Mouse (Mus musculus) left cerebral cortex, postnatal 25 days (tissue): ENCODE results near the gene B430306N03Rik. TPM values are rescaled to one million over a fixed set of nuclear protein-coding genes. Genes with fewer than 3 reads are reported as not detected.
A peak's percentile ranks its signal among the peaks of the same experiment; 100 is the strongest.
"Not testable (repeated sequence)": the region's sequence is repeated elsewhere in the genome, so short reads cannot be mapped to it uniquely, and the experiment has no call there.

Experiments
- DNase-seq, 2 experiments: peaks; one replicate each; pipeline ENCODE4 v3.0.0; 2022; ENCODE audit warnings: low spot score in 2 of 2, mixed read lengths in 1 of 2
- intact Hi-C: fragments of 180-260 bp; cut with DNase I; formaldehyde crosslinking; loops from one replicate; pipeline ENCODE4 v1.15.1; 2025
- total RNA-seq, 2 experiments: library from RNA; stranded (reverse); gene quantifications; 2 replicates each; pipeline ENCODE4 v1.2.3; 2021

The B430306N03Rik gene
- total RNA-seq, 2 experiments from 2014 or later: 0.07 to 0.11 TPM

DNA sequence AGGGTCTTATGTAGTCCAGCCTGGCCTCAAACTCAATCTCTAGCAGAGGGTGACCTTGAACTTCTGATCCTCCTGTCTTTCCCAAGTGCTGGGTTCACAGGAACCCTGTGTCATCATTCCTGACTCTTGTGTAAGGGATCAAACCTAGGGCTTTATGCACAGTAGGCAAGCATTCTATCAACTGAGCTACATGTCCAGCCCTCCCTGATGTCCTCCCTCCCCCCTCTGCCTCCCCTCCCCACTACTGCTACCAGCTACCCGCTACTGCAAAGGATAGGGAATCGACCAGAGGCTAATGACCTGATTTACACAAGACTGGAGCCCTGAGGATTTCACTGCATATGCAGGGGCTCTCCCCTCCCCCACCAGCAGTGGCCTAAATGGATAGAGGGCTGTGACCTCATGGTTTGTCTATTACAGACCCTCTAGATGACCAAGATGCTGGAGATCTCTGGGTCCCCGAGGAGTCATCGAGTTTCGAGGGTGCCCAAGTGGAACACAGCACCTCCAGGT, 34.8 kb downstream of the B430306N03Rik start:
- no peak for DNase-seq
- intact Hi-C loops: no loop called here

DNA sequence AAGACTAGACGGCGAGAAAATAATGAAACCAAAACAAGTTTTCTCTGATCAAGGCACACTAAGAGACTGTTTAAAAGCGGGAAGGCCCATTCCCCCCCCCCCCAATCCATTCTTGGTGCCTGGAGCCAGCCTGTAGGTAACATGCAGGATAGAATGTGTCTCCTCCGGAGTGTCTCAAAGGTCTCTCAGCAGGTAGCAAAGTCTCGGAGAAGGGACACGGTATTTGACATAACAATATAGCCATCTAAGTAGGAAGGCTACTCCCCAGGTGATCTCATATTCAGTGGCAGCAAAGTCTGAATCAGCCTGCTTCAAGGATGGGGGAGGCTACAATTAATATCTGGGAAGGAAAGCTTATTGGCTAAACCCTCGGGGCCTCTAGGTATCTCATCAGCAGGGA, 37.0 kb downstream of the B430306N03Rik start:
- DNase-seq, intact Hi-C loops: not testable (repeated sequence)

DNA sequence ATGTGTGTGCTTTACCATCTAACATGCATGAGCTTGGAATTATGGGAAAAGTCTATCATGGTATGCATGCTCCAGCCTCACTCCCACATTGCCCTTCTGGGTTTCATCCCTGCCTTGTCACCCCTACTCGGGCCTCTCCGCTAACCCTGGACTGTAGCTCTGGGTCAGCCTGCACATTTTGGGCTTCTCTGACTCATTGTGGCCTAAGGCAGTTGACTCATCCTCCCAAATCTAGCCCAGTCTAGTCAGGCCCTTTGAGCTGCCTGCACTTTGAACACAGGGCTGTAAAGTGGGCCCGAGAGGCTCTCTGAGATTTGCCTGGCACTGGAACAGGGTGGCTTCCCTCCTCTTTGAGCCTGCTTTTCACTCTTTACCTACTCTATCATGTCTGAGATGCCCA, 39.9 kb downstream of the B430306N03Rik start:
- DNase-seq: no peak
- intact Hi-C loops: no loop called here

DNA sequence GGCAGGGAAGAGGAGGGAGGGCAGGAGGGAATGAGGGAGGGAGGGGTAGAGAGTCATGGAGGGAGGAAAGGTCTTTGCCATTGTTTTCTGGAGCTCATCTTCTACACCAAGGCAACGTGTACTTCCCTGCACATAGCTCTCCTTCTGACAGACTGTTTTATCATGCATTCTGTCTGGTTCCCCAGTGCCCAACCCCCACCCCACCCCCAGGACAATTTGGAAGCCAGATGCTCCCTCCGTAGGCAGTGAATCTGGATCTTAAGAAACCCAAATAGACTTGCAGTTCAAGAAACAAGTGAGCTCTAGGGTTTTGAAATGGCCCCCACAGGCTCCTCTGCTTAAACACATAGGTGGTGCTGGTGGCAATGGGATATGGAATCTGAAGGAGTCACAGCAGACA, 42.0 kb downstream of the B430306N03Rik start:
- intact Hi-C loops: no loop called here
- DNase-seq: peak in 1 of 2 experiments; percentile 46

DNA sequence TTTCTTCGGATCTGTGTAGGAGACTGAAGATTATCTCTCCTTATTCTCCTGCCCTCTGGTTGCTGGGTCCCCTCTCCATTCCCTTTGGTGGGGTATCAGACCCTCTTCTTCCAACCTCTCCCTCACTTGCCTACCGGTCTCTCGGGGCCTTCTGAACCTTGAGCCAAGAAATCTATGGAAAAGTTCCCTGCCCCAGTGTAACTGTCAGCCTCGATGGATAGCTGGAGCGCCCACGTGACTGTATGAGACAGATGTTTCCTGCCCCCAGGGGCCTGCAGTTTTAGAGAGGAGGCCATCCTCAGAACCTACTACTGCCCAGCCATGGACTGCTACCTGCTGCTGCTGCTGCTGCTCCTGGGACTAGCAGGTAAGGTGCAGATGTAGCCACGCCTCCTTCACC, 43.7 kb downstream of the B430306N03Rik start, which contains the start of gene Treml1:
Gene Treml1, plus strand, starts transcription at position 301 of the 400 bp plus-strand sequence.
- DNase-seq: no peak
- intact Hi-C loops: no loop called here

DNA sequence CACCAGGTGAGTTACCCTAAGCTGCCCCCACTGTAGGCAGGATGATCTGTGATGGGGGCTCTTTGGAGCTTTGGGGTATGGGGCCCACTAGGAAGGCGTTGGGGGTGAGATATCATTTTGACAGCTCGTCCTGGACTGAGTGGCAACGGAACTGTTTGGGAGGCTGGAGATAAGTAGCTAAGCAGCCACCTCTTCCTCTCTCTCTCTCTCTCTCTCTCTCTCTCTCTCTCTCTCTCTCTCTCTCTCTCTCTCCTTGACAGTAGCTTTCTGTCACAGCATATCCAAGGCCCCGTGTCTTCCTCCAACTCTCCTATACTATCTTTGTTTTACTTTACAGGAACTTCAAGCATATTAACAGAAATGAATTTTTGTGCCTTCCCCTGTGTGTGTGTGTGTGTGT, 44.5 kb downstream of the B430306N03Rik start:
- intact Hi-C loops: no loop called here
- DNase-seq: no peak

DNA sequence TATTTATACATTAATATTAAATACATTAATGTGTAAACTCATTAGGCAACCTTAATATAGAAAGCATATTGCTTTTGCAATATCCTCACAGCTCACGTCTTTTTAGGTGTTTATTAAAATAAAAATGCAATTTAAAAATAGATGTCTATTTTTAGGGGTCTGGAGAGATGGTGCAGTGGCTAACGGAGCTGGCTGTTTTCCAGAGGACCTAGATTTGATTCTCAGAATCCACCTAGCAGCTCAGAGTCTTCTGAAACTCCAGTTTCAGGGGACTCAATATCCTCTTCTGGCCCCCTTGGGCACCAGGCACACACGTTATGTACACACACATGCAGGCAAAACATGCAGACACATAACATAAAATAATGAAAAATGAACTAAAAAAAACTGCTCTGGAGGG, 46.4 kb downstream of the B430306N03Rik start:
- intact Hi-C loops: no loop called here
- DNase-seq: no peak

DNA sequence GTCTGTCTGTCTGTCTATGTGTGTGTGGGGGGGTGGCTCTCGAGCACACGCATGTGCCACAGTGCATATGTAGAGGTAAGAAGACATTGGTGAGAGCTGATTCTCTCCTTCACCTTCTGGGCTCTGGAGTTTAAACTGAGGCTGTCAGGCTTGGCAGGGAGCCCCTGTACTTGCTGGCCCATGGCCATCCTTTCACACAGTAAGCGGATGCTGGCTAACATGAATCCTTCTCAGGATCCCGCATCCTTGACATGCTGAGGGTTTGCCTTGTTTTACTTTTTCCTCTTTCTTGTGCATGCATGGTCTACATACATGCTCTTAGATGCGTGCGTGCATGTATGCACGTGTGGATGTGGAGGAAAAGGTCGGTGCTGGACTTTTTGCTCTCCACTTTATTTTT, 47.0 kb downstream of the B430306N03Rik start:
- peak; percentile 40 to 61 for DNase-seq
- intact Hi-C loops: no loop called here

DNA sequence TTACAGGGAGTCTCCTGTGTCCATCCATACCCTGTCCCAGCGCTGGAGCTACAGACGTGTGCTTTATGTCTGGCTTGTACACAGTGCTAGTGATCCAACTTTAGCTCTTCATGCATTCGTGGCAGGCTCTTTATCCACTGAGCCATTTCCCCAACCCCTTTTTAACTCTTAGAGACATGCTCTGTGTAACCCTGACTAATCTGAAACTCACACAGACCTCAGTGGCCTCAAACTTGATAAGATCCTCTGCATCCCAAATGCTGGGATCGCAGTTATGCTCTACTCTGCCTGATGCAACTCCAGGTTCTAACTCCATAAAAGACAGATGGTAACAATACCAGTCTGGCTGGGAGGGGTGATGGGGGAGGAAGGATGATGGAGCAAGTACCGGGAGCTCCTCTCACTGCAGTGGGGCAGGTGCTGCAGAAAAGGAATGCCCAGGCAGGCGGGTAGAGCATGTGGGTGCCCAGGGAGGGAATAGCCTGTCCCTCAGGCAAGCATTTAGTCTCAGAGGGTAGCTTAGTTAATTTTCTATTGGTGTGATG, 47.6 kb downstream of the B430306N03Rik start:
- peak in 1 of 2 experiments; percentile 27 for DNase-seq
- intact Hi-C loops: no loop called here

DNA sequence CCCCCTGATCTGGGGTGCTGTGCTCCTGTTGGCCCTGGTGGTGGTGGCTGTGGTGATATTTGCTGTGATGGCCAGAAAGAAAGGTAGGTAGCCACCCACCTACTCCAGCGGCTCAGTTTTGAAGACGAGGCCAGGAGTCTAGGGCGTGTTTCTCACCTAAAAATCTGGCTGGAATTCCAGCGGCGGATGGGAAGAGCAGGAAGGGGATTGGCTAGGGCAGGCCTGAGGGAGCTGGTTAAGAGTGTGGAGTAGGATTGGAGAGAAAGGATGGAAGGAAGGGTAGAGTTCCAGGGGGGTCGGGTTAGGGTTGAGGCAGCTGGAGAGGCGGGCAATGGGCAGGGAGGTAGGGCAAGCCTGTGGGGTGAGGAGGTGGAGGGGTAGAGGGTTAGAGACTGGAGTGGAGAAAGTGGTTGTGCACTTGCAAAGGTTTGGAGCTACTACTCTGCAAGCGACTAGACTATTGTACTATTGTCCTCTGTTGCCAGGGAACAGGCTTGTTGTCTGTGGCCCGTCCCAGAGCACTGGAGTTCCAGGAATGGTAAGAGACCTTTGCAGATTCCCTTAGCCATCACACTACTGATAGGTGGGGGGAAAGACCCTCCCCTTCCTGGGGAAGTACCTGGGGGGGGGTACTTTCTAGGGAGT, 49.7 kb downstream of the B430306N03Rik start:
- DNase-seq: no peak
- intact Hi-C loops: no loop called here

DNA sequence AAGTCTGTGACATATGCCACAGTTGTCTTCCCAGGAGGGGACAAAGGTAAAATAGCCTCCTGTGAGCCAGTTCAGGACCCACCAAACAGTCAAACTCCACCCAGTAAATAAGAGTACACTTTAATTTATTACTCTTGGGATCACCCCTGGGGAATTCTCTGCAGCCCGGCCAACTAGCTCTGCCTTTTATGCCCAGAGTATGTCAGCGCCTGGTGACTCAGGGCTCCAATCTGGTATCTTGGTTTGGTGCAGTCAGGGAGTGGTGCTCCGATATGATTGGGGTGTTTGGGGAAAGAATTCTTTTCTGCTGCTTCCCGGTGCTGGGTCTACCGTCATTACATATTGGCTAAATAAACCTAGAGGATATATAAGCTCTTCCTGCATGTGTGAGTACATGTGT, 50.9 kb downstream of the B430306N03Rik start:
- intact Hi-C loops: no loop called here
- DNase-seq: no peak

DNA sequence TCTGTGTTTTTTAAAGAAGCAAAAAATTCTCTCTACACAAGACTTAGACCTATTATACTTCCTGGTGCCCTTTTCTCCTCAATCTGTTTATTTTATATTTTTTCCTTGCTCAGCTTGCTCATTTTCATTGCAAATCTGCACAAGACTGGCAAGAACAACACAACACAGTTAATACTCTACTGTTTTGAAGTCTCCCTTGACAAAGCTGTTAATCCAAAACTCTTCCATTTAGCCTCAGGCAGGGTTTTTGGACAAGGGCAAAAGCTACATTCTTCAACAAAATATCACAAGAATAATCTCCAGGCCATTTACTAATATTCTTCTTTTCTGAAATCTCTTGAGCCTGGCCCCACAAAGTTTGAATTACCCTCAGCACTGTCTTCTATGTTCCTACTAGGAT, 55.7 kb downstream of the B430306N03Rik start:
- intact Hi-C loops: no loop called here

DNA sequence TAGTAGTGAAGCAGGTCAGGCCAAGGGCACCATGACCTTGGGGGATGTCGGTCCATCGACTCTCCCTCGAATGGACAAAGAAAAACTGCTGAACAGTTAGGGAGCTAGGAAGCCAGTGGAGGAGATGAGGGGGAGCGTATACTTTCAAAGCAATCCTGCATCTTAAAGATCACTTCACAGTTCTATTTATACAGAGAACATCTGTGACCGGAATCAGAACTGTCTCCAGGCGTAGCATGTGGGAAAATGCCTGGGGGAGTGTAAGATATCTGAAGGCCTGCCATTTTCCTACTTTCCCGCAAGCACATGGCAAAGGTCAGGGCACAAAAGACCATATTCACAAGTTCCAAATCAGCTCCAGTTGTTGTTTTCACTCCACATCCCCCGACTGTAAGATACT, 57.0 kb downstream of the B430306N03Rik start:
- intact Hi-C loops: loop anchor here (1.0 kb wide), 2 partner anchors 19 to 36 kb away; partner anchors contain the start of gene Nfya
- DNase-seq: peak; percentile 38 to 84

More for the DNA sequence above, 55.7 kb downstream of the B430306N03Rik start:
- no peak for DNase-seq

DNA sequence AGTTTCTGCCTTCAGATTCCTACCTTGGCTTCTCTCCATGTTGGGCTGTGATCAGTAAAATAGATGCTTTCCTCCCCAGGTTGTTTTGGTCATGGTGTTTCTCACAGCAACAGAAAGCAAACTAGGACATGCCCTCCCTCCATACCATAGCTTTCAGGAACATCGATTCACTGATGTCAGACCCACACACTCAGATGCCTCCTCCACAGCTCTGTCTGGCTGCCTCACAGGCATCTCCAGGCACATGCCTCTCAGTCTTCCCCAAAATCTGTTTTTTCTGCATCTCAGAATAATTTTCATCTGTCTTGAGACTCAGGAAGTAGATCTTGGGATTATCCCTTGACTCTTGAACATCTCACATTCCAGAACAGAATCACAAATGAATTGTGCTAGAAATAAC, 60.2 kb downstream of the B430306N03Rik start:
- peak in 1 of 2 experiments; percentile 83 for DNase-seq
- intact Hi-C loops: loop anchor here (1.0 kb wide), 1 partner anchor 50 kb away; no protein-coding TSS in a partner anchor

Other genes with a start within 250 kb of the B430306N03Rik start
- gene 1700067P10Rik, start 226.8 kb upstream of the B430306N03Rik start, total RNA-seq: not detected
- gene 9830107B12Rik, start 169.9 kb upstream of the B430306N03Rik start, total RNA-seq: not detected
- gene A530064D06Rik, start 148.9 kb upstream of the B430306N03Rik start, total RNA-seq: not detected
- not detected for gene Trem1, start 83.4 kb upstream of the B430306N03Rik start, total RNA-seq
- gene Trem3, start 68.4 kb upstream of the B430306N03Rik start, total RNA-seq: under 1 TPM; 0.34 to 0.37 TPM
- not detected for gene Treml4, start 51.8 kb upstream of the B430306N03Rik start, total RNA-seq
- gene Treml2, start 16.6 kb upstream of the B430306N03Rik start, total RNA-seq: under 1 TPM; 0.18 to 0.57 TPM
- 10 to 100 TPM in 1 of 2 experiments, 1 to 10 TPM in 1; 8.1 to 13.8 TPM for gene Trem2, start 30.3 kb downstream of the B430306N03Rik start, total RNA-seq
- gene Treml1, start 43.8 kb downstream of the B430306N03Rik start, total RNA-seq: not detected
- 10 to 100 TPM; 27.5 to 31.8 TPM for gene Nfya, start 93.8 kb downstream of the B430306N03Rik start, total RNA-seq
- 1 to 10 TPM; 7.8 to 9.5 TPM for gene Oard1, start 93.9 kb downstream of the B430306N03Rik start, total RNA-seq
- gene Apobec2, start 116.8 kb downstream of the B430306N03Rik start, total RNA-seq: not detected
- gene Tspo2, start 135.4 kb downstream of the B430306N03Rik start, total RNA-seq: not detected
- gene Unc5cl, start 138.8 kb downstream of the B430306N03Rik start, total RNA-seq: under 1 TPM; 0.11 to 0.27 TPM